ENCODE assay signal across 7 mouse cellular contexts in genomic region chr7:75781298-75781947, GRCm38 (mm10).
DNase-seq lines count a peak whose midpoint lies in the region; ATAC-seq lines count a peak whose summit lies in the region.

No protein-coding gene starts in this region.

- ATAC-seq in neural tube, embryonic 11.5 days (ENCODE audit: insufficient read depth, low FRiP score, low TSS enrichment), result peak; percentile 43
- peak; percentile 16; the same call in 1 of the 2 replicates for ATAC-seq in forebrain, embryonic 11.5 days (replicated peaks; ENCODE audit: low FRiP score)
- peak; percentile 54 for ATAC-seq in limb, embryonic 13.5 days (ENCODE audit: low FRiP score, low read depth)
- ATAC-seq in stomach, embryonic 15.5 days (ENCODE audit: insufficient read depth, low FRiP score, low read depth), result no peak

- H3K4me2 ChIP-seq in neural tube, embryonic 11.5 days (ENCODE audit: low read depth), result peak overlapping the region; percentile 53
- H3K4me2 ChIP-seq in forebrain, embryonic 11.5 days (ENCODE audit: low read depth, low read length, severe bottlenecking), result peak overlapping the region; percentile 50
- peak overlapping the region; percentile 66 for H3K4me2 ChIP-seq in limb, embryonic 13.5 days (replicated peaks)
- peak overlapping the region; percentile 51 for H3K4me2 ChIP-seq in stomach, embryonic 15.5 days

- 4% methylated on average over 13 of the region's 13 CpGs for WGBS in neural tube, embryonic 11.5 days
- WGBS in forebrain, embryonic 11.5 days, result 4% methylated on average over 13 of the region's 13 CpGs
- WGBS in limb, embryonic 13.5 days, result 2% methylated on average over 13 of the region's 13 CpGs
- WGBS in stomach, embryonic 15.5 days, result 3% methylated on average over 13 of the region's 13 CpGs

- H3K4me1 ChIP-seq in neural tube, embryonic 11.5 days (ENCODE audit: control insufficient read depth, insufficient read depth, low read length), result no peaks in the 10 kb centered on the region; the same call in 1 of the 2 replicates
- no peaks in the 10 kb centered on the region for H3K4me1 ChIP-seq in forebrain, embryonic 11.5 days (replicated peaks; ENCODE audit: control insufficient read depth, insufficient read depth, low read length)
- peaks cover 16% of the 10 kb centered on the region for H3K4me1 ChIP-seq in limb, embryonic 13.5 days
- 0 out of 2 replicates have a peak, but pooled peaks cover 2% of the 10 kb centered on the region for H3K4me1 ChIP-seq in stomach, embryonic 15.5 days

- H3K9ac ChIP-seq in neural tube, embryonic 11.5 days (ENCODE audit: low read length), result peak overlapping the region; percentile 45
- H3K9ac ChIP-seq in forebrain, embryonic 11.5 days (ENCODE audit: low read length), result peak overlapping the region; percentile 58
- H3K9ac ChIP-seq in limb, embryonic 13.5 days, result peak overlapping the region; percentile 72
- peak overlapping the region; percentile 30 for H3K9ac ChIP-seq in stomach, embryonic 15.5 days

- H3K27ac ChIP-seq in neural tube, embryonic 11.5 days (ENCODE audit: low read depth, low read length), result no peak overlapping the region
- H3K27ac ChIP-seq in forebrain, embryonic 11.5 days (ENCODE audit: low read depth, low read length), result no peak overlapping the region
- H3K27ac ChIP-seq in limb, embryonic 13.5 days, result no peak overlapping the region
- no peak overlapping the region for H3K27ac ChIP-seq in stomach, embryonic 15.5 days

- H3K27me3 ChIP-seq in neural tube, embryonic 11.5 days (ENCODE audit: control insufficient read depth, insufficient read depth, low read length), result no peaks in the 10 kb centered on the region
- H3K27me3 ChIP-seq in forebrain, embryonic 11.5 days (ENCODE audit: control insufficient read depth, insufficient read depth, low read length), result no peaks in the 10 kb centered on the region
- no peaks in the 10 kb centered on the region for H3K27me3 ChIP-seq in limb, embryonic 13.5 days
- H3K27me3 ChIP-seq in stomach, embryonic 15.5 days (replicated peaks), result no peaks in the 10 kb centered on the region

- no peaks in the 10 kb centered on the region for H3K36me3 ChIP-seq in neural tube, embryonic 11.5 days (ENCODE audit: control insufficient read depth, insufficient read depth, low read length)
- H3K36me3 ChIP-seq in forebrain, embryonic 11.5 days (ENCODE audit: control insufficient read depth, insufficient read depth, low read length), result no peaks in the 10 kb centered on the region
- peaks cover 34% of the 10 kb centered on the region for H3K36me3 ChIP-seq in limb, embryonic 13.5 days
- peaks cover 8% of the 10 kb centered on the region; the same call in 1 of the 2 replicates for H3K36me3 ChIP-seq in stomach, embryonic 15.5 days

- no peaks in the 10 kb centered on the region for H3K9me3 ChIP-seq in neural tube, embryonic 11.5 days (ENCODE audit: control insufficient read depth, low read length)
- no peaks in the 10 kb centered on the region for H3K9me3 ChIP-seq in forebrain, embryonic 11.5 days (ENCODE audit: control insufficient read depth, low read length)
- no peaks in the 10 kb centered on the region for H3K9me3 ChIP-seq in limb, embryonic 13.5 days
- no peaks in the 10 kb centered on the region for H3K9me3 ChIP-seq in stomach, embryonic 15.5 days

- H3K4me3 ChIP-seq in neural tube, embryonic 11.5 days (ENCODE audit: low read depth, low read length), result peak overlapping the region; percentile 42
- H3K4me3 ChIP-seq in forebrain, embryonic 11.5 days (ENCODE audit: low read depth, low read length), result peak overlapping the region; percentile 37
- H3K4me3 ChIP-seq in limb, embryonic 13.5 days, result peak overlapping the region; percentile 64
- peak overlapping the region; percentile 56 for H3K4me3 ChIP-seq in stomach, embryonic 15.5 days (replicated peaks)

- no peak for DNase-seq in neural tube, embryonic 11.5 days (ENCODE audit: low spot score)
- DNase-seq in neural tube, embryonic 10.5 days (ENCODE audit: extremely low spot score, low spot score), result no peak
- no peak for DNase-seq in forebrain, embryonic 11.5 days (ENCODE audit: low spot score)
- no peak for DNase-seq in Muller cell, postnatal 12 days (ENCODE audit: inconsistent ontology term)
- DNase-seq in ovary, postnatal 10 days (ENCODE audit: low spot score), result no peak
